Comparison of ENCODE assay signal across 8 mouse cellular contexts in genomic region chr6:99485884-99486640, GRCm38 (mm10). TPM values are rescaled to one million over a fixed set of nuclear protein-coding genes. Genes with fewer than 3 reads are reported as not detected.
DNase-seq lines count a peak whose midpoint lies in the region; ATAC-seq and TF ChIP-seq lines count a peak whose summit lies in the region.

No protein-coding gene starts in this region.

- no peak overlapping the region for H3K4me3 ChIP-seq in midbrain, embryonic 13.5 days (replicated peaks)
- no peak overlapping the region for H3K4me3 ChIP-seq in midbrain, embryonic 10.5 days
- no peak overlapping the region for H3K4me3 ChIP-seq in forebrain, postnatal 0 days (ENCODE audit: low read depth, low read length)
- no peak overlapping the region for H3K4me3 ChIP-seq in intestine, embryonic 15.5 days (replicated peaks)

- DNase-seq in CD4-positive, CD25-positive, alpha-beta regulatory T cell, adult 2 months (ENCODE audit: low read depth, low spot score) = peak; percentile 41
- no peak for DNase-seq in midbrain, embryonic 10.5 days (ENCODE audit: low spot score)
- no peak for DNase-seq in forebrain, postnatal 0 days
- DNase-seq in natural killer cell, adult 2 months (ENCODE audit: low spot score in 2 of 2) = peak; percentile 40 to 47
- DNase-seq in urinary bladder, postnatal 25 days (ENCODE audit: low spot score) = no peak

- H3K27ac ChIP-seq in midbrain, embryonic 13.5 days = peak overlapping the region; percentile 65; the same call in 1 of the 2 replicates
- H3K27ac ChIP-seq in midbrain, embryonic 10.5 days (replicated peaks) = no peak overlapping the region
- peak overlapping the region; percentile 66; the same call in 1 of the 2 replicates for H3K27ac ChIP-seq in forebrain, postnatal 0 days (ENCODE audit: low read depth, low read length)
- H3K27ac ChIP-seq in intestine, embryonic 15.5 days = peak overlapping the region; percentile 93

- no peaks in the 10 kb centered on the region for H3K36me3 ChIP-seq in midbrain, embryonic 13.5 days
- H3K36me3 ChIP-seq in midbrain, embryonic 10.5 days = peaks cover 17% of the 10 kb centered on the region; the same call in 1 of the 2 replicates
- H3K36me3 ChIP-seq in forebrain, postnatal 0 days (ENCODE audit: insufficient read depth) = no peaks in the 10 kb centered on the region
- H3K36me3 ChIP-seq in intestine, embryonic 15.5 days = no peaks in the 10 kb centered on the region

- TF ChIP-seq CTCF in forebrain, postnatal 0 days (IDR thresholded peaks at IDR 0.05; ENCODE audit: low read depth) = peak; percentile 46

- H3K4me1 ChIP-seq in midbrain, embryonic 13.5 days (replicated peaks) = peaks cover 23% of the 10 kb centered on the region
- peaks cover 37% of the 10 kb centered on the region for H3K4me1 ChIP-seq in midbrain, embryonic 10.5 days
- peaks cover 20% of the 10 kb centered on the region for H3K4me1 ChIP-seq in forebrain, postnatal 0 days (ENCODE audit: insufficient read depth)
- peaks cover 32% of the 10 kb centered on the region for H3K4me1 ChIP-seq in intestine, embryonic 15.5 days (replicated peaks)

- no peaks in the 10 kb centered on the region for H3K27me3 ChIP-seq in midbrain, embryonic 13.5 days
- no peaks in the 10 kb centered on the region for H3K27me3 ChIP-seq in midbrain, embryonic 10.5 days (ENCODE audit: low read depth, poor library complexity, severe bottlenecking)
- H3K27me3 ChIP-seq in forebrain, postnatal 0 days (ENCODE audit: insufficient read depth, low read length) = no peaks in the 10 kb centered on the region
- H3K27me3 ChIP-seq in intestine, embryonic 15.5 days (replicated peaks) = no peaks in the 10 kb centered on the region

- H3K4me2 ChIP-seq in midbrain, embryonic 13.5 days (replicated peaks) = no peak overlapping the region
- no peak overlapping the region for H3K4me2 ChIP-seq in forebrain, postnatal 0 days (ENCODE audit: low read depth)
- peak overlapping the region; percentile 49; the same call in 1 of the 2 replicates for H3K4me2 ChIP-seq in intestine, embryonic 15.5 days (replicated peaks)

- no peaks in the 10 kb centered on the region for H3K9me3 ChIP-seq in midbrain, embryonic 13.5 days
- no peaks in the 10 kb centered on the region for H3K9me3 ChIP-seq in midbrain, embryonic 10.5 days (replicated peaks)
- H3K9me3 ChIP-seq in forebrain, postnatal 0 days (ENCODE audit: low read length) = no peaks in the 10 kb centered on the region
- no peaks in the 10 kb centered on the region for H3K9me3 ChIP-seq in intestine, embryonic 15.5 days

- ATAC-seq in CD4-positive, CD25-positive, alpha-beta regulatory T cell, adult 4 months = no peak
- ATAC-seq in midbrain, embryonic 13.5 days = no peak; the same call in 1 of the 2 replicates
- ATAC-seq in forebrain, postnatal 0 days = no peak; the same call in 1 of the 2 replicates
- 0 out of 2 replicates have a peak, but pooled peaks have one; percentile 5 for ATAC-seq in intestine, embryonic 15.5 days

- no peak overlapping the region for H3K9ac ChIP-seq in midbrain, embryonic 13.5 days (replicated peaks)
- H3K9ac ChIP-seq in forebrain, postnatal 0 days = no peak overlapping the region
- H3K9ac ChIP-seq in intestine, embryonic 15.5 days = no peak overlapping the region

- WGBS in midbrain, embryonic 13.5 days = 72% methylated on average over 12 of the region's 12 CpGs
- 79% methylated on average over 12 of the region's 12 CpGs for WGBS in midbrain, embryonic 10.5 days
- WGBS in forebrain, postnatal 0 days = 38% methylated on average over 12 of the region's 12 CpGs
- WGBS in intestine, embryonic 15.5 days = 68% methylated on average over 12 of the region's 12 CpGs

RNA-seq across cellular contexts. Expression of gene Foxp1, which starts 36.5 kb away (rescaled TPM):
- polyA plus RNA-seq in CD4-positive, CD25-positive, alpha-beta regulatory T cell, adult 4 months (2017; shearing (Covaris generic)) = 100 to 1,000 TPM; 275 to 341 TPM
- 68.3 and 70.4 TPM in 2 replicates for polyA plus RNA-seq in midbrain, embryonic 13.5 days (2015; fragmentation: Nextera tagmentation; extraction: Ambion mirVana)
- 63.7 and 75.4 TPM in 2 replicates for polyA plus RNA-seq in midbrain, embryonic 10.5 days (2016; fragmentation: Nextera tagmentation; extraction: Ambion mirVana)
- 112 and 157 TPM in 2 replicates for total RNA-seq in forebrain, postnatal 0 days (2014; rRNA removed)
- 137 and 167 TPM in 2 replicates for polyA plus RNA-seq in forebrain, postnatal 0 days (2015; fragmentation: Nextera tagmentation; extraction: Ambion mirVana)
- polyA plus RNA-seq in intestine, embryonic 15.5 days (2015; fragmentation: Nextera tagmentation; extraction: Ambion mirVana) = 87.2 and 103 TPM in 2 replicates

Comparison
In these comparisons a context has a peak if more than half of its experiments do, and no peak if none do; other contexts are left out.
1. DNase-seq: peak in CD4-positive, CD25-positive, alpha-beta regulatory T cell, adult 2 months (single experiment) and natural killer cell, adult 2 months (2 of 2); none in midbrain, embryonic 10.5 days (single experiment), forebrain, postnatal 0 days (single experiment) and urinary bladder, postnatal 25 days (single experiment).